22 mouse cellular contexts compared by ENCODE assay signal in the genomic region with DNA sequence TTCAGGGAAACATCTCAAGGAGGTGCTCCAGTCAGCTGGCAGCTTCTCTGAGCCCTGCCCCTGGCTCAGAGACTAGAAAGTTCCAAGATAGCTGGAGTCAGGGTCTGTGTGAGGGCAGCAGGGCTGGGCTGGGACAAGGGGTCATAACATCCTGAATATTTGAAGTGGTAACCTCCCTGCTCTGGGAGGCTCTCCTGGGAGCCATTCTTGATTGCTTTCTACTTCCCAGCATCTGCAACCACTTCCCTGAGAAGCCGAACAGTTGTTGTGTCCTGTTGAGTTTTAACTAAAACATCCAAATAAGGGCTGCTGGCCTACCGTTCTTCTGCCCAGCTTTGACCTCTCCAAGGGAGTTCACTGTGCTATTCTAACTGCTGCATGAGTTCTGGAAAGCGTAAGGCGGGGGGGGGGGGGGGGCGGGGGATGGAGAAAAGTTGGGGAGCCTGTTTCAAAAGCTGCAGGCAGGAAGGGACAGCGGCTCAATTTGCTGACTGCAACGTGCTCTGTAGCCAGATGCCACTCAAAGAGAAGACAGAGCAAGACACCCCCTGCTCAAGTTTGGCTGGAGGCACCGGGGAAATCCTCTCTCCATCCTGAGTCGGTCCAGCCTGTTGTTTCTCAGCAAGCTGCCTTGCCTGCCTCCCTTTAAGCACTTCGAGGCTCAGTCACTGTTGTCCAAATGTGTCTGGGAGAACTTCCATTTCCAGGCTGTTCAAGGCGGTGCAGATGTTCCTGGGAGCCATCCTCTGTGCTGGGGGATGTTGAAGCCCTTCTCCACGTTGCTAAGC. TPM values are rescaled to one million over a fixed set of nuclear protein-coding genes. Genes with fewer than 3 reads are reported as not detected.
DNase-seq lines count a peak whose midpoint lies in the region; ATAC-seq and TF ChIP-seq lines count a peak whose summit lies in the region.
"Had no signal": no experiment of that assay in that cellular context is flagged by ENCODE, and none has a peak within 500 bp of the region (broad histone marks: within the 10 kb centered on the region; RNA-seq: fewer than 3 reads in every experiment).

No protein-coding gene starts in this region.

- peak; percentile 93 for DNase-seq in heart, adult 11 months
- DNase-seq in midbrain, embryonic 10.5 days (ENCODE audit: low spot score): peak; percentile 19
- peak; percentile 46 for DNase-seq in embryonic facial prominence, embryonic 11.5 days (ENCODE audit: low spot score)
- no peak for DNase-seq in frontal cortex, adult 2 months (ENCODE audit: extremely low spot score in 1 of 2, low spot score in 1 of 2)
- DNase-seq: adrenal gland, postnatal 25 days; cerebellum, adult 18-20 months; cerebellum, postnatal 25 days; kidney, adult 11 months; kidney, postnatal 10 days; liver; midbrain, embryonic 14.5 days; right cerebral cortex, postnatal 14 days; thymus, postnatal 36 days had no signal

- no peak overlapping the region for H3K27ac ChIP-seq in heart, embryonic 12.5 days (ENCODE audit: poor library complexity, severe bottlenecking)
- H3K27ac ChIP-seq in midbrain, embryonic 10.5 days (replicated peaks): no peak overlapping the region; the same call in 1 of the 2 replicates
- H3K27ac ChIP-seq in midbrain, embryonic 13.5 days: no peak overlapping the region
- H3K27ac ChIP-seq in embryonic facial prominence, embryonic 11.5 days (replicated peaks; ENCODE audit: low read depth, low read length): no peak overlapping the region
- peak overlapping the region; percentile 57; the same call in 1 of the 2 replicates for H3K27ac ChIP-seq in small intestine, adult 2 months (ENCODE audit: insufficient read depth, low read depth, low read length)
- H3K27ac ChIP-seq: heart, embryonic 13.5 days; hindbrain, embryonic 15.5 days had no signal

- TF ChIP-seq CTCF in small intestine, adult 2 months (IDR thresholded peaks at IDR 0.05; ENCODE audit: extremely low read depth, insufficient read length, insufficient replicate concordance, low read depth, low read length): no peak

- no peak overlapping the region for H3K4me3 ChIP-seq in heart, embryonic 12.5 days
- no peak overlapping the region for H3K4me3 ChIP-seq in midbrain, embryonic 10.5 days
- no peak overlapping the region for H3K4me3 ChIP-seq in midbrain, embryonic 13.5 days (replicated peaks)
- H3K4me3 ChIP-seq in embryonic facial prominence, embryonic 11.5 days (ENCODE audit: low read depth, low read length): no peak overlapping the region
- H3K4me3 ChIP-seq in small intestine, adult 2 months (ENCODE audit: low read depth, low read length): no peak overlapping the region
- H3K4me3 ChIP-seq: heart, embryonic 13.5 days; hindbrain, embryonic 15.5 days had no signal

- no peaks in the 10 kb centered on the region for H3K27me3 ChIP-seq in heart, embryonic 12.5 days (replicated peaks)
- H3K27me3 ChIP-seq in midbrain, embryonic 10.5 days (ENCODE audit: low read depth, poor library complexity, severe bottlenecking): no peaks in the 10 kb centered on the region
- H3K27me3 ChIP-seq in midbrain, embryonic 13.5 days: no peaks in the 10 kb centered on the region
- no peaks in the 10 kb centered on the region for H3K27me3 ChIP-seq in embryonic facial prominence, embryonic 11.5 days (ENCODE audit: control insufficient read depth, insufficient read depth, low read length)
- H3K27me3 ChIP-seq in small intestine, adult 2 months (ENCODE audit: control insufficient read depth, insufficient read depth, low read length): no peaks in the 10 kb centered on the region
- H3K27me3 ChIP-seq: heart, embryonic 13.5 days; hindbrain, embryonic 15.5 days had no signal

- H3K36me3 ChIP-seq in heart, embryonic 12.5 days: no peaks in the 10 kb centered on the region
- H3K36me3 ChIP-seq in midbrain, embryonic 10.5 days: no peaks in the 10 kb centered on the region
- no peaks in the 10 kb centered on the region for H3K36me3 ChIP-seq in midbrain, embryonic 13.5 days
- H3K36me3 ChIP-seq in embryonic facial prominence, embryonic 11.5 days (replicated peaks; ENCODE audit: control insufficient read depth, insufficient read depth, low read depth, low read length): no peaks in the 10 kb centered on the region
- no peaks in the 10 kb centered on the region for H3K36me3 ChIP-seq in small intestine, adult 2 months (ENCODE audit: control insufficient read depth, insufficient read depth, low read length)
- H3K36me3 ChIP-seq: heart, embryonic 13.5 days; hindbrain, embryonic 15.5 days had no signal

- no peak for ATAC-seq in heart, embryonic 12.5 days (ENCODE audit: insufficient number of reproducible peaks, low FRiP score)
- no peak for ATAC-seq in midbrain, embryonic 13.5 days
- ATAC-seq in embryonic facial prominence, embryonic 11.5 days (replicated peaks; ENCODE audit: insufficient number of reproducible peaks, low FRiP score, low TSS enrichment, low read depth): no peak
- ATAC-seq: forebrain, embryonic 16.5 days; lung, postnatal 0 days had no signal

- 58% methylated on average over 12 of the region's 12 CpGs for WGBS in heart, embryonic 12.5 days
- 66% methylated on average over 12 of the region's 12 CpGs for WGBS in midbrain, embryonic 10.5 days
- 61% methylated on average over 12 of the region's 12 CpGs for WGBS in midbrain, embryonic 13.5 days
- WGBS in embryonic facial prominence, embryonic 11.5 days: 33% methylated on average over 11 of the region's 12 CpGs
- WGBS in small intestine, adult 2 months: 60% methylated on average over 12 of the region's 12 CpGs

- H3K4me1 ChIP-seq in heart, embryonic 12.5 days (replicated peaks): peaks cover 10% of the 10 kb centered on the region
- H3K4me1 ChIP-seq in midbrain, embryonic 10.5 days: no peaks in the 10 kb centered on the region
- H3K4me1 ChIP-seq in midbrain, embryonic 13.5 days (replicated peaks): peaks cover 12% of the 10 kb centered on the region
- no peaks in the 10 kb centered on the region; the same call in 1 of the 2 replicates for H3K4me1 ChIP-seq in embryonic facial prominence, embryonic 11.5 days (ENCODE audit: control insufficient read depth, insufficient read depth, low read length)
- peaks cover 15% of the 10 kb centered on the region for H3K4me1 ChIP-seq in small intestine, adult 2 months (ENCODE audit: control insufficient read depth, insufficient read depth, insufficient read length, low read length)
- H3K4me1 ChIP-seq: hindbrain, embryonic 15.5 days had no signal

- H3K9me3 ChIP-seq in heart, embryonic 12.5 days (replicated peaks): peaks cover 11% of the 10 kb centered on the region; the same call in 1 of the 2 replicates
- H3K9me3 ChIP-seq in midbrain, embryonic 10.5 days (replicated peaks): peaks cover 11% of the 10 kb centered on the region; the same call in 1 of the 2 replicates
- H3K9me3 ChIP-seq in midbrain, embryonic 13.5 days: 0 out of 2 replicates have a peak, but pooled peaks cover 6% of the 10 kb centered on the region
- no peaks in the 10 kb centered on the region for H3K9me3 ChIP-seq in embryonic facial prominence, embryonic 11.5 days (replicated peaks; ENCODE audit: control insufficient read depth, low read length)
- H3K9me3 ChIP-seq: hindbrain, embryonic 15.5 days had no signal

- TF ChIP-seq POLR2A in small intestine, adult 2 months (IDR thresholded peaks at IDR 0.05; ENCODE audit: low read depth, low read length): no peak

- no peak overlapping the region for H3K4me2 ChIP-seq in heart, embryonic 12.5 days
- H3K4me2 ChIP-seq in midbrain, embryonic 13.5 days (replicated peaks): no peak overlapping the region
- no peak overlapping the region for H3K4me2 ChIP-seq in embryonic facial prominence, embryonic 11.5 days (ENCODE audit: low read depth, low read length)
- H3K4me2 ChIP-seq: heart, embryonic 13.5 days; hindbrain, embryonic 15.5 days had no signal

- H3K9ac ChIP-seq in heart, embryonic 12.5 days: no peak overlapping the region
- H3K9ac ChIP-seq in midbrain, embryonic 13.5 days (replicated peaks): no peak overlapping the region
- H3K9ac ChIP-seq in embryonic facial prominence, embryonic 11.5 days (replicated peaks; ENCODE audit: low read length): no peak overlapping the region; the same call in 1 of the 2 replicates
- H3K9ac ChIP-seq: heart, embryonic 13.5 days; hindbrain, embryonic 15.5 days had no signal

RNA-seq across cellular contexts. Expression of a gene that starts 58.7 kb away (rescaled TPM):
- polyA plus RNA-seq in heart, embryonic 12.5 days (2016; fragmentation: Nextera tagmentation; extraction: Ambion mirVana): not detected in 2 replicates
- polyA plus RNA-seq in midbrain, embryonic 10.5 days (2016; fragmentation: Nextera tagmentation; extraction: Ambion mirVana): 0.04 and 0.15 TPM in 2 replicates
- polyA plus RNA-seq in midbrain, embryonic 13.5 days (2015; fragmentation: Nextera tagmentation; extraction: Ambion mirVana): 0.35 and 0.52 TPM in 2 replicates
- 0.13 and 0.20 TPM in 2 replicates for polyA plus RNA-seq in embryonic facial prominence, embryonic 11.5 days (2014; fragmentation: Nextera tagmentation; extraction: Ambion mirVana)
- polyA plus RNA-seq in small intestine, adult 2 months (2012; rRNA removed): 0.71 and 2.3 TPM in 2 replicates
- polyA plus RNA-seq in frontal cortex, adult 2 months (2012; rRNA removed): 8.5 and 9.3 TPM in 2 replicates
- polyA plus RNA-seq: embryonic facial prominence, embryonic 14.5 days; heart, embryonic 13.5 days; liver, embryonic 16.5 days had no signal

Comparison
In these comparisons a context has a peak if more than half of its experiments do, and no peak if none do; other contexts are left out.
1. DNase-seq: peak in heart, adult 11 months (single experiment), midbrain, embryonic 10.5 days (single experiment) and embryonic facial prominence, embryonic 11.5 days (single experiment); none in frontal cortex, adult 2 months (0 of 2).